Mouse (Mus musculus) embryo, embryonic 10 days (tissue): ENCODE measurements around the gene Coro7.

Experiments
- DNase-seq: peaks from one replicate; pipeline ENCODE4 v3.0.0-alpha.2; 2015; ENCODE audit warnings: low spot score

Gene Coro7

GRCm38 (mm10) chr16:4648416-4649023 lies 31.1 kb downstream of the Coro7 start:
- DNase-seq = no peak

- no peak for DNase-seq
These were observed 31.9 kb downstream of the Coro7 start for GRCm38 (mm10) chr16:4647651-4648141.

GRCm38 (mm10) chr16:4646831-4647230 lies 32.7 kb downstream of the Coro7 start:
- no peak for DNase-seq

GRCm38 (mm10) chr16:4645867-4646266 lies 33.7 kb downstream of the Coro7 start:
- no peak for DNase-seq

GRCm38 (mm10) chr16:4643670-4644419 lies 35.7 kb downstream of the Coro7 start:
- no peak for DNase-seq

- DNase-seq = no peak
These were observed 36.6 kb downstream of the Coro7 start for GRCm38 (mm10) chr16:4642937-4643336.

GRCm38 (mm10) chr16:4642190-4642589 lies 37.4 kb downstream of the Coro7 start:
- DNase-seq = peak; percentile 81

- no peak for DNase-seq
These were observed 38.3 kb downstream of the Coro7 start for GRCm38 (mm10) chr16:4641119-4641838.

GRCm38 (mm10) chr16:4640267-4641005 lies 39.1 kb downstream of the Coro7 start:
- DNase-seq = peak; percentile 53

- DNase-seq = peak; percentile 94
These were observed 39.7 kb downstream of the Coro7 start, which contains the start of the genes Vasn and Dnaja3 for GRCm38 (mm10) chr16:4639831-4640237. TSS of gene Vasn (plus strand) at chr16:4639941. TSS of gene Dnaja3 (plus strand) at chr16:4639989.

GRCm38 (mm10) chr16:4638891-4639390 lies 40.6 kb downstream of the Coro7 start:
- no peak for DNase-seq

GRCm38 (mm10) chr16:4635760-4636159 lies 43.8 kb downstream of the Coro7 start:
- no peak for DNase-seq

GRCm38 (mm10) chr16:4634681-4635080 lies 44.9 kb downstream of the Coro7 start:
- no peak for DNase-seq

- no peak for DNase-seq
These were observed 45.9 kb downstream of the Coro7 start for GRCm38 (mm10) chr16:4633661-4634060.

GRCm38 (mm10) chr16:4632050-4632449 lies 47.5 kb downstream of the Coro7 start:
- DNase-seq = peak; percentile 56

GRCm38 (mm10) chr16:4629950-4630349 lies 49.6 kb downstream of the Coro7 start:
- DNase-seq = peak; percentile 92

- DNase-seq = no peak
These were observed 50.6 kb downstream of the Coro7 start for GRCm38 (mm10) chr16:4628898-4629419.

- no peak for DNase-seq
These were observed 52.5 kb downstream of the Coro7 start for GRCm38 (mm10) chr16:4627105-4627504.

GRCm38 (mm10) chr16:4624481-4625110 lies 55.0 kb downstream of the Coro7 start, which contains the start of gene Pam16:
TSS of gene Pam16 (minus strand) at chr16:4624988.
- peak; percentile 98 for DNase-seq

GRCm38 (mm10) chr16:4624074-4624473 lies 55.5 kb downstream of the Coro7 start:
- DNase-seq = no peak

- DNase-seq = no peak
These were observed 62.7 kb downstream of the Coro7 start for GRCm38 (mm10) chr16:4616829-4617228.
